Mouse (Mus musculus): ENCODE results near the gene Coa6.

DNA sequence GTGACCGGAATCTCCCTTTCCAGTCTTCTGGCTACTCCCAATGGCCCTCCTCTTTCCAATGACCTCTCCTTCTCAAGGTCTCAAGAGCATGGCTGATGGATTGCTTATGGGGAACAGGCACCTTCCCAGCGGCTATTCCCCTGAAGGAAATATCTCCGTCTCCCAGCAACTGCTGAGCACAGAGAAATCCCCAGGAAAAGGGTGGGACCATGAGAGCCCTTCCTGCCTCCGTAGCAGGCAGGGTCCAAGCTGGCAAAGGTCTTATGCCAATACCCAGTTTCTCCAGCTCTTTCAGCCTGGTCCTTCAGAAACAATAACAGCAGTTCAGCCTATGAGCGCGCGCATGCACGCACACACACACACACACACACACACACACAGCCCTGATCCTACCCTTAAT, 28.8 kb downstream of the Coa6 start:
- TF ChIP-seq CTCF (IDR thresholded peaks at IDR 0.05; ENCODE audit: extremely low read depth, insufficient read length, insufficient replicate concordance, low read depth, low read length): no peak
- no peak for TF ChIP-seq POLR2A (IDR thresholded peaks at IDR 0.05; ENCODE audit: low read depth, low read length)

All from small intestine, adult 2 months (tissue).